8 mouse cellular contexts compared by ENCODE assay signal in the genomic region with DNA sequence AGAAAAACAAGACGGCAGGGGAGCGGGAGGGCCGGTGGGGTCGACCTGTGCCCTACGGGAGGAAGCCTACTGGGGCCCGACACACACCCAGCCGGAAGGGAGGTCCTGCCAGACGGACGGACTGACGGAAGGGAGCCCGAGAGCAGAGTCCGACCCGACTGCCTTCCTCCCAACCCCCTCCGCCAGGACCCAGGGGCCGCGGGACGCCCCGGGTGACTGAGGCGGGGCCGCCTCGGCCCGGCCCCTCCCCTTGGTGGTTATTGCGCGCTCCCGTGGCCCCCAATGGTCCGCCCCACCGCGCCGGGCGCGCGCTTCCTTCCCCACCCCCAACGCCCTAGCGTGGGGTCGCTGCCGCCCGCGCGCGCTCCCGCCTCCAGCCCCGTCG. TPM values are rescaled to one million over a fixed set of nuclear protein-coding genes. Genes with fewer than 3 reads are reported as not detected.
DNase-seq lines count a peak whose midpoint lies in the region; ATAC-seq and TF ChIP-seq lines count a peak whose summit lies in the region.

No protein-coding gene starts in this region.

- H3K9me3 ChIP-seq in forebrain, embryonic 14.5 days (replicated peaks; ENCODE audit: control insufficient read depth, low read length) = no peaks in the 10 kb centered on the region

- intact Hi-C loops in heart, postnatal 25 days (cut with DNase I) = no loop called here

- peak; percentile 76 for DNase-seq in MN1 (ENCODE audit: low spot score)
- peak; percentile 79 for DNase-seq in cerebellum, adult 11 months
- peak; percentile 85 for DNase-seq in forebrain, embryonic 14.5 days (ENCODE audit: low spot score)
- peak; percentile 85 for DNase-seq in heart, postnatal 25 days (ENCODE audit: low spot score)
- DNase-seq in layer of hippocampus, adult 2 months (ENCODE audit: low spot score in 2 of 2) = peak; percentile 71 to 78
- DNase-seq in lung, postnatal 10 days = peak; percentile 93
- peak; percentile 62 for DNase-seq in retina, postnatal 7 days (ENCODE audit: low read depth, low spot score)
- DNase-seq in urinary bladder, postnatal 10 days (ENCODE audit: low spot score) = peak; percentile 34

- H3K27me3 ChIP-seq in forebrain, embryonic 14.5 days (replicated peaks; ENCODE audit: control insufficient read depth, insufficient read depth, low read length) = no peaks in the 10 kb centered on the region

- peak overlapping the region; percentile 98 for H3K27ac ChIP-seq in forebrain, embryonic 14.5 days (ENCODE audit: low read depth, low read length)
- peak overlapping the region; percentile 99 for H3K27ac ChIP-seq in layer of hippocampus, adult 2 months

- WGBS in forebrain, embryonic 14.5 days = under 1% methylated on average over 28 of the region's 43 CpGs

- H3K4me2 ChIP-seq in forebrain, embryonic 14.5 days (ENCODE audit: low read length) = peak overlapping the region; percentile 78

- TF ChIP-seq CTCF in layer of hippocampus, adult 2 months (conservative IDR thresholded peaks at IDR 0.05) = no peak

- H3K9ac ChIP-seq in forebrain, embryonic 14.5 days (ENCODE audit: low read length) = peak overlapping the region; percentile 90

- H3K4me3 ChIP-seq in forebrain, embryonic 14.5 days (ENCODE audit: low read depth, low read length) = peak overlapping the region; percentile 72
- H3K4me3 ChIP-seq in layer of hippocampus, adult 2 months = peak overlapping the region; percentile 91

- H3K4me1 ChIP-seq in forebrain, embryonic 14.5 days (ENCODE audit: control insufficient read depth, insufficient read depth, low read length) = peaks cover 40% of the 10 kb centered on the region

- peaks cover 36% of the 10 kb centered on the region for H3K36me3 ChIP-seq in forebrain, embryonic 14.5 days (ENCODE audit: control insufficient read depth, insufficient read depth, low read length)

- peak; percentile 76 for ATAC-seq in forebrain, embryonic 14.5 days

RNA-seq across cellular contexts. Expression of a gene that starts 0.4 kb away (rescaled TPM):
- 42.2 and 54.2 TPM in 2 replicates for polyA plus RNA-seq in forebrain, embryonic 14.5 days (2014; fragmentation: Nextera tagmentation; extraction: Ambion mirVana)
- 10 to 100 TPM; 60.6 to 61.7 TPM for total RNA-seq in heart, postnatal 25 days (2021)
- total RNA-seq in layer of hippocampus, adult 2 months (2021) = 100 to 1,000 TPM in 1 of 2 experiments, 10 to 100 TPM in 1; 97.4 to 103 TPM

RNA-seq across cellular contexts. Expression of a gene that starts 12.5 kb away (rescaled TPM):
- 69.8 and 75.8 TPM in 2 replicates for polyA plus RNA-seq in forebrain, embryonic 14.5 days (2014; fragmentation: Nextera tagmentation; extraction: Ambion mirVana)
- 10 to 100 TPM; 12.0 to 13.7 TPM for total RNA-seq in heart, postnatal 25 days (2021)
- total RNA-seq in layer of hippocampus, adult 2 months (2021) = 10 to 100 TPM; 97.4 to 98.8 TPM

RNA-seq across cellular contexts. Expression of a gene that starts 12.7 kb away (rescaled TPM):
- 0.28 TPM in 1 of 2 replicates, not detected in the other for polyA plus RNA-seq in forebrain, embryonic 14.5 days (2014; fragmentation: Nextera tagmentation; extraction: Ambion mirVana)
- not detected for total RNA-seq in heart, postnatal 25 days (2021)
- total RNA-seq in layer of hippocampus, adult 2 months (2021) = not detected

RNA-seq across cellular contexts. Expression of a gene that starts 14.7 kb away (rescaled TPM):
- polyA plus RNA-seq in forebrain, embryonic 14.5 days (2014; fragmentation: Nextera tagmentation; extraction: Ambion mirVana) = not detected in 2 replicates
- not detected for total RNA-seq in heart, postnatal 25 days (2021)
- total RNA-seq in layer of hippocampus, adult 2 months (2021) = not detected

RNA-seq across cellular contexts. Expression of a gene that starts 14.7 kb away (rescaled TPM):
- 11.9 and 15.6 TPM in 2 replicates for polyA plus RNA-seq in forebrain, embryonic 14.5 days (2014; fragmentation: Nextera tagmentation; extraction: Ambion mirVana)
- not detected for total RNA-seq in heart, postnatal 25 days (2021)
- 1 to 10 TPM; 2.2 to 2.7 TPM for total RNA-seq in layer of hippocampus, adult 2 months (2021)

Comparison
In these comparisons a context has a peak if more than half of its experiments do, and no peak if none do; other contexts are left out.
1. Peak in every context shown above with its lines: DNase-seq, ATAC-seq, H3K4me3 ChIP-seq and H3K27ac ChIP-seq.
2. DNase-seq: peak in every context shown above with its lines; median percentile 93 in lung, postnatal 10 days; 85 in forebrain, embryonic 14.5 days; 85 in heart, postnatal 25 days; 79 in cerebellum, adult 11 months; 76 in MN1; 74 in layer of hippocampus, adult 2 months; 62 in retina, postnatal 7 days; 34 in urinary bladder, postnatal 10 days.
3. RNA of a gene that starts 12.5 kb away (total RNA-seq): 97.4 to 98.8 TPM in layer of hippocampus, adult 2 months; 12.0 to 13.7 TPM in heart, postnatal 25 days; every median in the first group is over 4 times any median in the second.